Mouse (Mus musculus) limb, embryonic 13.5 days (tissue): Measurements from ENCODE around the gene Kctd19. TPM values are rescaled to one million over a fixed set of nuclear protein-coding genes. Genes with fewer than 3 reads are reported as not detected.

Experiments
- ATAC-seq: fragments of 200-750 bp; cut with Nextera tagmentation; 2 replicates; pipeline ENCODE4 v1.8.0; 2017; ENCODE audit warnings: low read depth, moderate number of reproducible peaks, moderate TSS enrichment; ENCODE audit not compliant: low FRiP score
- H3K27ac ChIP-seq: fragments of 300-500 bp; sonication (generic); 2 replicates; pipeline ENCODE4 v1.5.1; 2015; ENCODE audit warnings: inconsistent platforms, mild to moderate bottlenecking, moderate library complexity
- H3K27me3 ChIP-seq: fragments of 300-500 bp; sonication (generic); 2 replicates; pipeline ENCODE4 v1.6.1; 2015; ENCODE audit warnings: mild to moderate bottlenecking, inconsistent platforms
- H3K36me3 ChIP-seq: fragments of 300-500 bp; sonication (generic); 2 replicates; pipeline ENCODE4 v1.6.1; 2015; ENCODE audit warnings: inconsistent platforms, mild to moderate bottlenecking, moderate library complexity
- H3K4me1 ChIP-seq: fragments of 300-500 bp; sonication (generic); 2 replicates; pipeline ENCODE4 v1.6.1; 2015; ENCODE audit warnings: inconsistent platforms
- H3K4me2 ChIP-seq: fragments of 300-500 bp; sonication (generic); replicated peaks from 2 replicates; pipeline ENCODE4 v1.6.1; 2015; ENCODE audit warnings: inconsistent platforms, mild to moderate bottlenecking, moderate library complexity
- H3K4me3 ChIP-seq: fragments of 300-500 bp; sonication (generic); 2 replicates; pipeline ENCODE4 v1.5.1; 2015; ENCODE audit warnings: moderate library complexity, mild to moderate bottlenecking, inconsistent platforms
- H3K9ac ChIP-seq: fragments of 300-500 bp; sonication (generic); 2 replicates; pipeline ENCODE4 v1.6.1; 2015; ENCODE audit warnings: mild to moderate bottlenecking, inconsistent platforms
- H3K9me3 ChIP-seq: fragments of 300-500 bp; sonication (generic); 2 replicates; pipeline ENCODE4 v1.6.1; 2016; ENCODE audit warnings: inconsistent platforms
- WGBS: fragments of 180-500 bp; shearing (Covaris S2); methylation state at CpG from one replicate; pipeline ENCODE4 v1.1.7; 2015; 5-methylcytosine and 5-hydroxymethylcytosine counted together
- polyA plus RNA-seq: library from polyadenylated mRNA; unstranded; fragments of >200 nt; fragmentation: Nextera tagmentation; extraction: Ambion mirVana; gene quantifications from 2 replicates; pipeline ENCODE4 v1.2.1, GENCODE M21; 2015

The Kctd19 gene
- polyA plus RNA-seq: not detected in 2 replicates

DNA sequence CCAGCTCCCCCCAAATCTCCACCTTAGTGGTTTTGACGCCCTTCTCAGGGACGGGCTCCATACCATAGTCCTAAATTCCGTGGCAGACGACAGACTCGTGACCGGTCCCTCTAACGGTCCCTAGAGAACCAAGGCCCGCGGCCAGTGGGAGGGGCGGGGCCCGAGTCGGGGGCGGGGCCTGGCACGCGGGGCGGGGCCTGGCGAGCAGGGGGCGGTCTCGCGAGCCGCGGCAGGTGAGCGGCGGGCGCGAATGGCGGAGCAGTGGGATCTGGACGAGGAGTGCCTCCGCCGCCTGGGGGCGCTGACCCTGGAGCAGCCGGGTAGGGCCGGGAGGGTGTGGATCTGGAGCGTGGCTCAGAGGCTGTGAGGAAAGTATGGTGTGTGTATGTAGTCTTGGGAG, at the start of gene Kctd19, which contains the start of gene Lrrc36:
Gene Kctd19, minus strand, starts transcription at position 112 of the 400 bp plus-strand sequence.
Gene Lrrc36, plus strand, starts transcription at position 181 of the 400 bp plus-strand sequence.
- peak within 1 kb of the TSS; percentile 34 for H3K4me3 ChIP-seq
- peak within 1 kb of the TSS; percentile 60 for H3K4me2 ChIP-seq
- ATAC-seq: no peak
- H3K9ac ChIP-seq: no peak within 1 kb of the TSS
- peaks cover 9% of the 10 kb centered on the region for H3K4me1 ChIP-seq
- 1% methylated on average over 34 of the region's 34 CpGs for WGBS
- no peaks in the 10 kb centered on the region for H3K36me3 ChIP-seq
- H3K27me3 ChIP-seq: peaks cover 43% of the 10 kb centered on the region
- H3K27ac ChIP-seq: no peak within 1 kb of the TSS
- no peaks in the 10 kb centered on the region for H3K9me3 ChIP-seq

DNA sequence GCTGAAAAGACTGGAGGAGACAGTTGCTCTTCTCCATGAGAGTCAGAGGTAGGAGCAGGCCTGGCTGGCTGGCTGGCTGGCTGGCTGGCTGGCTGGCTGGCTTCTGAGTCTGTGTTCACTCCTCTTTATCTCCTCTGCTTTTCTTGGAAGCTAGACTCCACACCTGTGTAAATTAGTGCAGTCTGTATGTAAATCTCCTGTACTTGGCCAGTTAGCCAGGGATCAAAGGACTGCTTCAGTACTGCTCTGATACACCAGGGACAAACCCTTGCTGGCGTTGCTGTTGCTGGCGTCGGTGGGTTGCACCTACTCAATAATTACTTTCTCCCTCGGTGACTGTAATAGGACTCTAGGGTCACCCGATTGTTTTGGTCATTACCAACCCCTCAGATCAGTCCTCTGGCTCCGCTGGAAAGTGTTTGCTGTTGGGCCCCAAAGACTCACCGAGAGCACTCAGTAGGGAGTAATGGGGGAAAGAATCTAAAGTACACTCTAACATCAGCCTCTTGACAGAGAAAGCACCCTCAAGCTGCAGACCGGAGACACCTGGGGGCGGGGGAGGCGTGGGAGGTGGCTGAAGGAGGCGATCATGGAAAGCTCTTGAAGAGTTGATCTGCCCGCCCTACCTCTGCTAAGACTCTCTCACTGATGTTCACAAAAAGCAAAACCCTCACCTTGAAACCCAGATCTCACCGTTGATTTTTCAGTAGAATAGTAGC, 47.9 kb upstream of the Kctd19 start:
- Histone ChIP-seq H3K4me1 (peaks cover 4% of the 10 kb centered on the region; the same call in 1 of the 2 replicates), H3K27ac (no peak overlapping the region), H3K36me3 (no peaks in the 10 kb centered on the region), H3K9me3 (no peaks in the 10 kb centered on the region), H3K27me3 (no peaks in the 10 kb centered on the region), H3K4me3 (no peak overlapping the region), H3K4me2 (no peak overlapping the region), H3K9ac (no peak overlapping the region)
- no peak for ATAC-seq
- WGBS: 40% methylated on average over 13 of the region's 13 CpGs

DNA sequence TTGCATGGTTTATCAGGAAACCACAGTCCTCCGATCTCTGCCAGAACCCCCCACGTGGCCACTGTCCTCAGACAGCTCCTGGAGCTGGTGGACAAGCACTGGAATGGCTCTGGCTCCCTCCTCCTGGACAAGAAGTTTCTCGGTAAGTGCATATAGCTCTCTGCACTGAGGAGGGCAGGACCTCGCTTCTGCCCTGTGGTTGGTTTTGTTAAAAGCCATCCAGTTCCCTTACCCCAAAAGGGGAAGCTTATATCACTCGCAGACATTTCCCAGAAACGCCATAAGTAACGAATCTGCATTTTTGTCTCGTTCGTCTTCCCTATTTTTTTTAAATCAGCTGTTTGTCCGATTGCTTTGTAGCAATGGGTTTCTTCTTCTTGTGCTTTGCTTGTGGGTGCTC, 41.9 kb upstream of the Kctd19 start:
- WGBS: 60% methylated on average over 10 of the region's 10 CpGs
- ATAC-seq: no peak
- no peak overlapping the region for H3K27ac ChIP-seq
- no peak overlapping the region for H3K4me2 ChIP-seq
- no peaks in the 10 kb centered on the region for H3K27me3 ChIP-seq
- no peaks in the 10 kb centered on the region for H3K9me3 ChIP-seq
- no peak overlapping the region for H3K4me3 ChIP-seq
- H3K9ac ChIP-seq: no peak overlapping the region
- H3K36me3 ChIP-seq: no peaks in the 10 kb centered on the region
- no peaks in the 10 kb centered on the region; the same call in 1 of the 2 replicates for H3K4me1 ChIP-seq

DNA sequence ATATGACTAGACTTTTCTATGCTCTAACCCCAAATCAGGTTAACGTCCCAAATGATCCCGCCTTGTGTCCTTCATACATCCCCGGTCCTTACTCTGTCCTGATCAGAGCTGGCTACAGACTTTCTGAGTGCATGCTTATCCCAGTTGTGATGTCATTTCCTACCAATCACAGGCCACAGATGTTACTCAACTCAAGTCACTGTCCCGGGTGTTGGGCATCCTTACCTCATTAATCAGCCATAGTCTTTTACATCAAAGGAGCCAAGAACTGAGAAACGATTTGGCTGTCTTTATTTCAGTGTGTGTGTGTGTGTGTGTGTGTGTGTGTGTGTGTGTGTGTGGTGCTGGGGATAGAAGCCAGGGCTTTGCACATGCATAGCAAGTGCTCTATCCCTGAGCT, 40.8 kb upstream of the Kctd19 start:
- Histone ChIP-seq H3K9ac (no peak overlapping the region), H3K4me1 (no peaks in the 10 kb centered on the region; the same call in 1 of the 2 replicates), H3K27ac (no peak overlapping the region), H3K36me3 (no peaks in the 10 kb centered on the region), H3K27me3 (no peaks in the 10 kb centered on the region), H3K4me3 (no peak overlapping the region), H3K9me3 (no peaks in the 10 kb centered on the region), H3K4me2 (no peak overlapping the region)
- WGBS: 64% methylated on average over 5 of the region's 5 CpGs
- ATAC-seq: no peak

DNA sequence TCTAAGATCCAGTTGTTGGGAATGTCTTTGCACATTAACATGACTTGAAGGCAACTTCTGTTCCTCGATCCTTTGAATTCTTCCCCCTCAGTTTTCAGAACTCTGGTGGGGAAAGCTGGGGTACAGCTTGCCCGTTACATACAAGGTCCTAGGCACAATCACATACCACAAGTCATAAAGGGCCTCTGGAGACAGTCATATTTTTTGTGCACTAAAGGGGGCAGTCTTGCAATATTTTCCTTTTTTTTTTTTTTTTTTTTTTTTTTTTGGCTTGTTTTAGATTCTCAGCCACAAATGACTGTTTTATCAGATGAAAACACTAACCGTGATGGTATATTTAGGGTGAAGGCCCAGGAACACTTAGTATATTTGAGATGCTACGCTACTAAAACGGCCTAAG, 40.0 kb upstream of the Kctd19 start:
- ATAC-seq: no peak

DNA sequence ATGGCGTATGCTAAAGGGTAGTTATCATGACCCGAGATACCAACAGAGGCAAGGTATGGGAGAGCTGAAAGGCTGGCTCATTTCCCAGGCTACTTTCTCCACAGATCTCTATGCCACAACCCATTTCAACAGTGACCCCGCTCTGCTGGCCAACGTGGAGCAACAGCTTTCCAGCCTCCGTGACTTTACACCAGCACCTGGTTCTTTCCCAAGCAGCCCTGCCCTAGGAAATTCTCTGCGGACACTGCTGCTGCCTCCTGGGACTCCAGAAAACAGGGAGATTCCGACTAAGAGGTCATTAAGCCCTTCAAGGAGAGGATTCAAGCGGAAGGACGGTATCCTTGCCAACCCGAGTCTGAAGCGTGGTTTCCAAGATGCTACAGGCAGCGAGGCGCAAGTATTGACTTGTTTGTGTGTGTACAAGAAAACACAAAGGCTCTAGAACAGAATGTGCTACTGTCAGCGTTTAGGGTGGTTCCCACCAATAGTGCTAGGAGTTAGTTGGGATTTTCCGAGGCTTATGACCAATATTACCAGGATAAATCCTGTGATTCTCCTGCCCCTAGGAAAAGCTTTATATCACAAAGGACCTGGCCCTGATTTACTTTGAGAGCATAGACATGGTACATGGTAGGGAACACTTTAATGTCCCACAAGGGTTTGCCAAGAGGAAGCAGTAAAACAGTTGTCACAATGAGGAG, 38.8 kb upstream of the Kctd19 start:
- 68% methylated on average over 15 of the region's 15 CpGs for WGBS
- Histone ChIP-seq H3K4me3 (no peak overlapping the region), H3K9ac (no peak overlapping the region), H3K27ac (no peak overlapping the region), H3K4me2 (no peak overlapping the region), H3K36me3 (no peaks in the 10 kb centered on the region), H3K9me3 (no peaks in the 10 kb centered on the region), H3K27me3 (no peaks in the 10 kb centered on the region), H3K4me1 (no peaks in the 10 kb centered on the region)
- ATAC-seq: no peak

More for the DNA sequence above, 40.0 kb upstream of the Kctd19 start:
- H3K27me3 ChIP-seq: no peaks in the 10 kb centered on the region
- no peak overlapping the region for H3K27ac ChIP-seq
- no peak overlapping the region for H3K4me2 ChIP-seq
- H3K36me3 ChIP-seq: no peaks in the 10 kb centered on the region
- no peak overlapping the region for H3K9ac ChIP-seq
- no peaks in the 10 kb centered on the region for H3K9me3 ChIP-seq
- 64% methylated on average over 5 of the region's 5 CpGs for WGBS
- no peak overlapping the region for H3K4me3 ChIP-seq
- no peaks in the 10 kb centered on the region; the same call in 1 of the 2 replicates for H3K4me1 ChIP-seq

DNA sequence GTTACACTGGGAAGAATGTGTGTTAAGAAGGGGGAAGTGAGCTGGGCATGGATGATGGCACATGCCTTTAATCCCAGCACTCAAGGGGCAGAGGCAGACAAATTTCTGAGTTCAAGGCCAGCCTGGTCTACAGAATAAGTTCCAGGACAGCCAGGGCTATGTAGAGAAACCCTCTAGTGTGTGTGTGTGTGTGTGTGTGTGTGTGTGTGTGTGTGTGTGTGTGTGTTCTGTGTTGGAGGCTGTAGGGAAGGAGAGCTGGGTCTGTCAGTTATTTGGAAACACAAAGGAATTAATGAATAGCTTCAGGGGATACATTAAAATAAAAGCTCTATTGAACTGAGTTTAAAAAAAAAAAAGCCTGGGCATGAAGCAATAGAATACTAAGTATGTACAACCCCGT, 37.7 kb upstream of the Kctd19 start:
- no peak overlapping the region for H3K9ac ChIP-seq
- H3K36me3 ChIP-seq: no peaks in the 10 kb centered on the region
- no peak overlapping the region for H3K4me3 ChIP-seq
- H3K9me3 ChIP-seq: no peaks in the 10 kb centered on the region
- H3K27ac ChIP-seq: no peak overlapping the region
- H3K4me1 ChIP-seq: peaks cover 3% of the 10 kb centered on the region
- H3K4me2 ChIP-seq: no peak overlapping the region
- no peak for ATAC-seq
- H3K27me3 ChIP-seq: no peaks in the 10 kb centered on the region
- 53% methylated on average over 1 of the region's 1 CpGs for WGBS

DNA sequence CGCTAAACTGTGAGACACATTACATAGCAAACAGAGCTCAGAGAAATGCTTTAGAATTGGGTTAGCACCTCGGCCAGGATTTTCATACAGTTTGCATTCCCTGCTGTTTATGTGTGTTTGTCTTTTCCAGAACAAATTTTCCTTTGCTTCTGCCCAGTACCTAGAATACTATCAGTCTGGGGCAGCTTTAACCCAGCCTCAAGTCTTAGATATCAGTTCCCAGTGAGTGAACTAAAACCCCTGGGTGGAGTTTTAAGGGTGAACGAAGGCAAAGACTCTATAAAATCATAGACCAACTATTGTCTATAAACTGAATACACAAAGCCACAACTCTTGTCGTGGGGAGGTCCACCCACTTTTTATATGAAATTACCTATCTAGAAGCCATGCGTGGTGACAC, 35.3 kb upstream of the Kctd19 start:
- ATAC-seq: no peak
- WGBS: 82% methylated on average over 5 of the region's 5 CpGs
- H3K36me3 ChIP-seq: no peaks in the 10 kb centered on the region

DNA sequence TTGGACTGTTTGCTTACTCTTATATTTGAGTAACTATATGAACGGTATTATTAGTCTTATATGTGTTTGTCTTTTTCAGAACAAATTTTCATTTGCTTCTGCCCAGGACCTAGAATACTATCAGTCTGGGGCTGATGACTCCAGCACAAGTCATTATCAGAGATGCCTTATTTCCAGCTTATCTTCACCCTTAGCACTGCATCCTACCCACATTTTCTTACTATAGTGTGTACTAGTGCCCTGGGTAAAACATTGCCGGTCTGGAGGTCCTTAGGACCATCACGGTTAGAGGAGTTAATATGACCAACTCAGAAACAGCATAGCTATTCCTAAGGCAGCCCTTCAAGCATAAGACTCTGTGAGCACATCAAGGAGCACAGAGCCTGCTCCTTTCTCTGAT, 34.9 kb upstream of the Kctd19 start:
- Histone ChIP-seq H3K36me3 (no peaks in the 10 kb centered on the region), H3K4me2 (no peak overlapping the region), H3K9me3 (no peaks in the 10 kb centered on the region), H3K4me3 (no peak overlapping the region), H3K9ac (no peak overlapping the region), H3K4me1 (peaks cover 5% of the 10 kb centered on the region), H3K27me3 (no peaks in the 10 kb centered on the region), H3K27ac (no peak overlapping the region)
- no peak for ATAC-seq
- 91% methylated on average over 3 of the region's 3 CpGs for WGBS

More for the DNA sequence above, 35.3 kb upstream of the Kctd19 start:
- no peak overlapping the region for H3K9ac ChIP-seq
- no peak overlapping the region for H3K4me3 ChIP-seq
- H3K4me2 ChIP-seq: no peak overlapping the region
- peaks cover 5% of the 10 kb centered on the region for H3K4me1 ChIP-seq
- no peaks in the 10 kb centered on the region for H3K9me3 ChIP-seq
- no peaks in the 10 kb centered on the region for H3K27me3 ChIP-seq
- no peak overlapping the region for H3K27ac ChIP-seq

DNA sequence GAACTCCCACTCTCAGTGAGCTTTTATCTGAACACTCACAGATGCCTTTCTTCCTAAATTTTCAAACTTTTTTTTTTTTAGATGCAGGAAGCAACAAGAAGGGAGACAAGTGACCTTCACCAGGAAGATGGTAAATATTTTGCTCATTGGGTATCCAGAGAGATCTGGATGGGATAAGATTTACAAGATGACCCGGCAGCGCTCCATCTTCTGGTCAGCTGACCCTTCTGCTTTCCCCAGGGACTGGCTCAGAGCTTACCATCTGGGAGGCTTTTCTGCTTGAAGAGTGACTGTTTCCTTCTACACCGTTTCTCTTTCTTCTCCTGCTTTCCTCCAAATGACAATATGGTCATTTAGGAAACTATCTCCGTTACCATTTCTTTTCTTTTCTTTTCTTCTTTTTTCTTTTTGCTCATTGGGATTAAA, 32.8 kb upstream of the Kctd19 start:
- no peak for ATAC-seq
- 36% methylated on average over 4 of the region's 4 CpGs for WGBS
- no peaks in the 10 kb centered on the region for H3K36me3 ChIP-seq
- H3K27me3 ChIP-seq: no peaks in the 10 kb centered on the region
- H3K4me1 ChIP-seq: peaks cover 5% of the 10 kb centered on the region
- no peak overlapping the region for H3K4me3 ChIP-seq
- H3K9ac ChIP-seq: no peak overlapping the region
- H3K4me2 ChIP-seq: 0 out of 2 replicates have a peak overlapping the region, but pooled peaks have one; percentile 11
- H3K27ac ChIP-seq: no peak overlapping the region
- H3K9me3 ChIP-seq: no peaks in the 10 kb centered on the region

DNA sequence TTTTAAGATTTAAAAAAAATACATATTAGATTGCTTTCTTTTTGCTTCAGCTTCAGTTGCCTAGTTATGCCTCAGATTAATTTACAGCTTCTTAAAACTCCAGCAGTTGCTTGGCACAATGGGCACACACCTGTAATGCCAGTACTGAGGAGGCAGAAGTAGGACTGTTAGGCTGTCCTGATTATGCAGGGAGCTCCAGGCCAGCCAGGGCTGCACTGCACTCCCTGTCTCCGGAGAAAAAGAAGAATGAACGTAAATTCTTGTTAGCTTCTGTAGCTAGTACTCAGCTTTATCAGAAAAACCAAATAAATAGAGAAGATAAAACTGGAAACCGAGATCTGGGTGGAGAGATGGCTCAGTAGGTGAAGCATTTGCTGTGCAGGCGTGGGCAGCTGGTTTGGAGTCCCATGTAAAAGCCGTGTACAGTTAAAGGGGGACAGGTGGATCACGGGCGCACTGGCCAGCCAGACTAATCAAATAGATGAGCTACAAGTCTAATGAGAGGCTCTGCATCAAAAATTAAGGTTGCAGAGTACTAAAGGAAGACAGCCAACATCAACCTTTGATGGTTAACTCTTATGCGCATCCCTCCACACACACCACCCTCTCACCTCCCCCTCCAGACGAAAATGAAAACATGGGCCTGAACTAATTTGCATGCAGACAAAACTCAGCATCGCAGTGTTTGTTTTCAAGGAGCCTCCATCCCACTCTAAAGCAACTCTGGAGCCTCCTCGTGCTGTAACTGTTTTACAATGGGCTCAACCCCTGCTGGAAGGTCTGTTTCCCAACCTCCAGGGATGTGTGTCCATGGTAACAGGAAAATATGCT, 32.2 kb upstream of the Kctd19 start:
- no peak overlapping the region for H3K4me2 ChIP-seq
- peaks cover 5% of the 10 kb centered on the region for H3K4me1 ChIP-seq
- H3K9ac ChIP-seq: no peak overlapping the region
- WGBS: 44% methylated on average over 11 of the region's 11 CpGs
- H3K9me3 ChIP-seq: no peaks in the 10 kb centered on the region
- ATAC-seq: no peak
- no peak overlapping the region for H3K27ac ChIP-seq
- H3K27me3 ChIP-seq: no peaks in the 10 kb centered on the region
- no peak overlapping the region for H3K4me3 ChIP-seq
- H3K36me3 ChIP-seq: no peaks in the 10 kb centered on the region

DNA sequence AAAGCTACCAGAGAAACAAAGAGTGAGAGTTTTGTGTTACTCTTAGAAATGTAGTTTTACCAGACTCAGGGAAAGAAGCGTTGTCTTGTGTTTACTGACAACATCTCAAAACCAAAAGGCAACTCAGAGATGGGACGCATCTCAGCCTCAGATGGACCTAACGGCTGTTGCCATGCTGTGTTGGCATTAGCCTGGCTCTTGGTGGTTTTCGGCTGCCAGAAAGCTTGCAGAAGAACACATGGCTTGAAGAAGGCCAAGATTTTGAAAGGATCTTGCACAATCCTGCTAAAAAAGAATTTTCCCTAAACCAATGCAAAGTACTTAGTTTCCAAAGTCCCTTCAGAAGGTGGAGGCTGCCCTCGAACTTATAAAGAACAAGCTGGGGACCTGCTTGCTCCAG, 29.4 kb upstream of the Kctd19 start:
- WGBS: 89% methylated on average over 5 of the region's 5 CpGs
- Histone ChIP-seq H3K9ac (no peak overlapping the region), H3K4me2 (no peak overlapping the region), H3K9me3 (no peaks in the 10 kb centered on the region), H3K4me3 (no peak overlapping the region), H3K4me1 (peaks cover 5% of the 10 kb centered on the region), H3K27ac (no peak overlapping the region), H3K36me3 (no peaks in the 10 kb centered on the region), H3K27me3 (no peaks in the 10 kb centered on the region)
- no peak for ATAC-seq
